Mouse (Mus musculus): ENCODE data around the gene Tmem50a. TPM values are rescaled to one million over a fixed set of nuclear protein-coding genes. Genes with fewer than 3 reads are reported as not detected.
A peak's percentile ranks its signal among the peaks of the same experiment; 100 is the strongest.

Gene Tmem50a
- polyA plus RNA-seq (2015; fragmentation: Nextera tagmentation; extraction: Ambion mirVana), result 247 and 304 TPM in 2 replicates

GRCm38 (mm10) chr4:134914864-134915209 lies at the start of gene Tmem50a:
Gene Tmem50a, minus strand, starts transcription at chr4:134915024.
- peak; percentile 97 for DNase-seq (ENCODE audit: low spot score)

- DNase-seq (ENCODE audit: low spot score), result peak; percentile 90
Observed at GRCm38 (mm10) chr4:134963021-134963776, 48.4 kb upstream of the Tmem50a start.

- peak; percentile 65 for DNase-seq (ENCODE audit: low spot score)
Observed at GRCm38 (mm10) chr4:134956328-134956727, 41.5 kb upstream of the Tmem50a start.

GRCm38 (mm10) chr4:134955845-134956244 lies 41.0 kb upstream of the Tmem50a start:
- no peak for DNase-seq (ENCODE audit: low spot score)

- no peak for DNase-seq (ENCODE audit: low spot score)
Observed at GRCm38 (mm10) chr4:134955196-134955595, 40.4 kb upstream of the Tmem50a start.

GRCm38 (mm10) chr4:134954461-134954860 lies 39.6 kb upstream of the Tmem50a start:
- DNase-seq (ENCODE audit: low spot score), result no peak

GRCm38 (mm10) chr4:134950518-134951091 lies 35.8 kb upstream of the Tmem50a start:
- DNase-seq (ENCODE audit: low spot score), result peak; percentile 16

GRCm38 (mm10) chr4:134946024-134946744 lies 31.4 kb upstream of the Tmem50a start:
- peak; percentile 74 for DNase-seq (ENCODE audit: low spot score)

GRCm38 (mm10) chr4:134943758-134944538 lies 29.1 kb upstream of the Tmem50a start:
- DNase-seq (ENCODE audit: low spot score), result no peak

- DNase-seq (ENCODE audit: low spot score), result no peak
Observed at GRCm38 (mm10) chr4:134939900-134940299, 25.1 kb upstream of the Tmem50a start.

GRCm38 (mm10) chr4:134937240-134938176 lies 22.7 kb upstream of the Tmem50a start:
- no peak for DNase-seq (ENCODE audit: low spot score)

- DNase-seq (ENCODE audit: low spot score), result peak; percentile 98
Observed at GRCm38 (mm10) chr4:134930684-134931481, 16.1 kb upstream of the Tmem50a start, which contains the start of gene Syf2. Gene Syf2, plus strand, starts transcription at chr4:134930898.

- DNase-seq (ENCODE audit: low spot score), result no peak
Observed at GRCm38 (mm10) chr4:134930190-134930589, 15.4 kb upstream of the Tmem50a start.

- DNase-seq (ENCODE audit: low spot score), result no peak
Observed at GRCm38 (mm10) chr4:134929536-134929935, 14.7 kb upstream of the Tmem50a start.

GRCm38 (mm10) chr4:134928464-134928836 lies 13.6 kb upstream of the Tmem50a start:
- DNase-seq (ENCODE audit: low spot score), result no peak

GRCm38 (mm10) chr4:134927815-134928463 lies 13.1 kb upstream of the Tmem50a start:
- no peak for DNase-seq (ENCODE audit: low spot score)

GRCm38 (mm10) chr4:134925206-134925605 lies 10.4 kb upstream of the Tmem50a start:
- DNase-seq (ENCODE audit: low spot score), result no peak

GRCm38 (mm10) chr4:134924019-134924741 lies 9.4 kb upstream of the Tmem50a start:
- peak; percentile 64 for DNase-seq (ENCODE audit: low spot score)

Data from thymus, postnatal 0 days (tissue).